Mouse (Mus musculus): ENCODE results near the gene Gsg1l2. TPM values are rescaled to one million over a fixed set of nuclear protein-coding genes. Genes with fewer than 3 reads are reported as not detected.

Gsg1l2 gene
- polyA plus RNA-seq (2015; fragmentation: Nextera tagmentation; extraction: Ambion mirVana) = 0.23 TPM in 1 of 2 replicates, not detected in the other

- Histone ChIP-seq H3K27me3 (replicated peaks) (no peaks in the 10 kb centered on the region; the same call in 1 of the 2 replicates), H3K36me3 (no peaks in the 10 kb centered on the region), H3K4me2 (no peak within 1 kb of the TSS), H3K9me3 (no peaks in the 10 kb centered on the region), H3K4me3 (replicated peaks) (no peak within 1 kb of the TSS), H3K9ac (no peak within 1 kb of the TSS), H3K4me1 (no peaks in the 10 kb centered on the region), H3K27ac (no peak within 1 kb of the TSS)
- 81% methylated on average over 12 of the region's 12 CpGs for WGBS
- no peak for ATAC-seq (ENCODE audit: insufficient read depth, low FRiP score, low read depth)
Observed at GRCm38 (mm10) chr11:67774379-67774778, at the start of gene Gsg1l2. Gsg1l2 (plus strand) TSS chr11:67774608.

GRCm38 (mm10) chr11:67727095-67727494 lies 47.3 kb upstream of the Gsg1l2 start:
- 61% methylated on average over 6 of the region's 6 CpGs for WGBS
- peak; percentile 35; the same call in 1 of the 2 replicates for ATAC-seq (ENCODE audit: insufficient read depth, low FRiP score, low read depth)

GRCm38 (mm10) chr11:67728726-67729125 lies 45.7 kb upstream of the Gsg1l2 start:
- no peaks in the 10 kb centered on the region for H3K36me3 ChIP-seq
- no peak overlapping the region for H3K9ac ChIP-seq
- no peak overlapping the region for H3K4me2 ChIP-seq
- H3K27ac ChIP-seq = no peak overlapping the region
- no peaks in the 10 kb centered on the region for H3K27me3 ChIP-seq (replicated peaks)
- ATAC-seq (ENCODE audit: insufficient read depth, low FRiP score, low read depth) = no peak
- no peaks in the 10 kb centered on the region; the same call in 1 of the 2 replicates for H3K4me1 ChIP-seq
- H3K4me3 ChIP-seq (replicated peaks) = no peak overlapping the region
- no peaks in the 10 kb centered on the region for H3K9me3 ChIP-seq

More at GRCm38 (mm10) chr11:67727095-67727494, 47.3 kb upstream of the Gsg1l2 start:
- no peaks in the 10 kb centered on the region for H3K27me3 ChIP-seq (replicated peaks)
- no peak overlapping the region for H3K9ac ChIP-seq
- no peak overlapping the region for H3K4me3 ChIP-seq (replicated peaks)
- no peaks in the 10 kb centered on the region; the same call in 1 of the 2 replicates for H3K4me1 ChIP-seq
- H3K9me3 ChIP-seq = no peaks in the 10 kb centered on the region
- no peaks in the 10 kb centered on the region for H3K36me3 ChIP-seq
- no peak overlapping the region for H3K27ac ChIP-seq
- no peak overlapping the region for H3K4me2 ChIP-seq

GRCm38 (mm10) chr11:67731056-67731455 lies 43.4 kb upstream of the Gsg1l2 start:
- no peak overlapping the region for H3K9ac ChIP-seq
- no peaks in the 10 kb centered on the region; the same call in 1 of the 2 replicates for H3K4me1 ChIP-seq
- no peaks in the 10 kb centered on the region for H3K36me3 ChIP-seq
- H3K4me3 ChIP-seq (replicated peaks) = no peak overlapping the region
- no peak for ATAC-seq (ENCODE audit: insufficient read depth, low FRiP score, low read depth)
- H3K4me2 ChIP-seq = no peak overlapping the region
- 89% methylated on average over 2 of the region's 2 CpGs for WGBS
- H3K27ac ChIP-seq = no peak overlapping the region
- H3K9me3 ChIP-seq = no peaks in the 10 kb centered on the region
- H3K27me3 ChIP-seq (replicated peaks) = no peaks in the 10 kb centered on the region

- Histone ChIP-seq H3K4me3 (replicated peaks) (no peak overlapping the region), H3K9ac (no peak overlapping the region), H3K36me3 (no peaks in the 10 kb centered on the region), H3K4me1 (no peaks in the 10 kb centered on the region), H3K27ac (no peak overlapping the region), H3K27me3 (replicated peaks) (no peaks in the 10 kb centered on the region), H3K9me3 (no peaks in the 10 kb centered on the region), H3K4me2 (no peak overlapping the region)
- no peak for ATAC-seq (ENCODE audit: insufficient read depth, low FRiP score, low read depth)
- WGBS = 82% methylated on average over 1 of the region's 1 CpGs
Observed at GRCm38 (mm10) chr11:67733726-67734125, 40.7 kb upstream of the Gsg1l2 start.

- Histone ChIP-seq H3K4me1 (no peaks in the 10 kb centered on the region), H3K9me3 (no peaks in the 10 kb centered on the region), H3K9ac (no peak overlapping the region), H3K4me3 (replicated peaks) (no peak overlapping the region), H3K27me3 (replicated peaks) (no peaks in the 10 kb centered on the region), H3K4me2 (no peak overlapping the region), H3K27ac (no peak overlapping the region), H3K36me3 (no peaks in the 10 kb centered on the region)
- 58% methylated on average over 3 of the region's 3 CpGs for WGBS
- no peak for ATAC-seq (ENCODE audit: insufficient read depth, low FRiP score, low read depth)
Observed at GRCm38 (mm10) chr11:67734597-67734996, 39.8 kb upstream of the Gsg1l2 start.

GRCm38 (mm10) chr11:67738345-67738744 lies 36.1 kb upstream of the Gsg1l2 start:
- no peaks in the 10 kb centered on the region for H3K9me3 ChIP-seq
- H3K36me3 ChIP-seq = no peaks in the 10 kb centered on the region
- H3K9ac ChIP-seq = no peak overlapping the region
- 73% methylated on average over 6 of the region's 6 CpGs for WGBS
- H3K27me3 ChIP-seq (replicated peaks) = no peaks in the 10 kb centered on the region
- H3K27ac ChIP-seq = no peak overlapping the region
- no peak for ATAC-seq (ENCODE audit: insufficient read depth, low FRiP score, low read depth)
- H3K4me2 ChIP-seq = no peak overlapping the region
- no peak overlapping the region for H3K4me3 ChIP-seq (replicated peaks)
- no peaks in the 10 kb centered on the region for H3K4me1 ChIP-seq

GRCm38 (mm10) chr11:67738846-67739490 lies 35.4 kb upstream of the Gsg1l2 start:
- Histone ChIP-seq H3K4me2 (no peak overlapping the region), H3K27me3 (replicated peaks) (no peaks in the 10 kb centered on the region), H3K36me3 (no peaks in the 10 kb centered on the region), H3K4me1 (no peaks in the 10 kb centered on the region), H3K9ac (no peak overlapping the region), H3K9me3 (no peaks in the 10 kb centered on the region), H3K4me3 (replicated peaks) (no peak overlapping the region), H3K27ac (no peak overlapping the region)
- 68% methylated on average over 5 of the region's 5 CpGs for WGBS
- no peak for ATAC-seq (ENCODE audit: insufficient read depth, low FRiP score, low read depth)

- H3K27ac ChIP-seq = no peak overlapping the region
- H3K4me3 ChIP-seq (replicated peaks) = no peak overlapping the region
- no peaks in the 10 kb centered on the region for H3K4me1 ChIP-seq
- H3K9ac ChIP-seq = no peak overlapping the region
- no peaks in the 10 kb centered on the region for H3K36me3 ChIP-seq
- H3K27me3 ChIP-seq (replicated peaks) = no peaks in the 10 kb centered on the region
- no peak overlapping the region for H3K4me2 ChIP-seq
- H3K9me3 ChIP-seq = no peaks in the 10 kb centered on the region
- no peak for ATAC-seq (ENCODE audit: insufficient read depth, low FRiP score, low read depth)
Observed at GRCm38 (mm10) chr11:67741569-67741968, 32.8 kb upstream of the Gsg1l2 start.

GRCm38 (mm10) chr11:67756287-67756686 lies 18.1 kb upstream of the Gsg1l2 start:
- H3K9me3 ChIP-seq = no peaks in the 10 kb centered on the region
- no peaks in the 10 kb centered on the region for H3K36me3 ChIP-seq
- H3K4me3 ChIP-seq (replicated peaks) = no peak overlapping the region
- no peak overlapping the region for H3K9ac ChIP-seq
- no peak overlapping the region for H3K4me2 ChIP-seq
- no peak for ATAC-seq (ENCODE audit: insufficient read depth, low FRiP score, low read depth)
- H3K27me3 ChIP-seq (replicated peaks) = no peaks in the 10 kb centered on the region
- H3K27ac ChIP-seq = no peak overlapping the region
- 95% methylated on average over 1 of the region's 1 CpGs for WGBS
- H3K4me1 ChIP-seq = no peaks in the 10 kb centered on the region

- Histone ChIP-seq H3K27me3 (replicated peaks) (no peaks in the 10 kb centered on the region), H3K4me1 (no peaks in the 10 kb centered on the region), H3K9me3 (no peaks in the 10 kb centered on the region), H3K27ac (no peak overlapping the region), H3K4me2 (no peak overlapping the region), H3K4me3 (replicated peaks) (no peak overlapping the region), H3K36me3 (no peaks in the 10 kb centered on the region), H3K9ac (no peak overlapping the region)
- no peak for ATAC-seq (ENCODE audit: insufficient read depth, low FRiP score, low read depth)
- WGBS = 55% methylated on average over 15 of the region's 15 CpGs
Observed at GRCm38 (mm10) chr11:67757373-67758167, 16.8 kb upstream of the Gsg1l2 start.

GRCm38 (mm10) chr11:67771053-67771452 lies 3.4 kb upstream of the Gsg1l2 start, which contains the start of gene Glp2r:
Glp2r (minus strand) TSS chr11:67771153.
- Histone ChIP-seq H3K27me3 (replicated peaks) (no peaks in the 10 kb centered on the region; the same call in 1 of the 2 replicates), H3K27ac (no peak within 1 kb of the TSS), H3K4me2 (no peak within 1 kb of the TSS), H3K4me1 (no peaks in the 10 kb centered on the region), H3K9ac (no peak within 1 kb of the TSS), H3K9me3 (no peaks in the 10 kb centered on the region), H3K36me3 (no peaks in the 10 kb centered on the region), H3K4me3 (replicated peaks) (no peak within 1 kb of the TSS)
- no peak for ATAC-seq (ENCODE audit: insufficient read depth, low FRiP score, low read depth)
- WGBS = 61% methylated on average over 14 of the region's 14 CpGs

Data from stomach, embryonic 15.5 days (tissue).